Mouse (Mus musculus) adrenal gland, adult 18-20 months (tissue): Measurements from ENCODE around the gene Nck2. TPM values are rescaled to one million over a fixed set of nuclear protein-coding genes. Genes with fewer than 3 reads are reported as not detected.

Experiments
- DNase-seq, 2 experiments: peaks; one replicate each; pipeline ENCODE4 v3.0.0; 2021 to 2022; ENCODE audit warnings: low spot score in 2 of 2
- total RNA-seq, 2 experiments: library from RNA; stranded (reverse); gene quantifications; 1 replicate in 1 of 2; 2 replicates in 1 of 2; pipeline ENCODE4 v1.2.3; 2021

The Nck2 gene
- total RNA-seq, 2 experiments from 2014 or later: 28.6 to 30.8 TPM

GRCm38 (mm10) chr1:43562002-43562666, 117.8 kb downstream of the Nck2 start:
- no peak for DNase-seq

- no peak for DNase-seq
Measured at GRCm38 (mm10) chr1:43565260-43565659, 120.9 kb downstream of the Nck2 start.

- DNase-seq: no peak
Measured at GRCm38 (mm10) chr1:43566677-43567377, 122.4 kb downstream of the Nck2 start.

- no peak for DNase-seq
Measured at GRCm38 (mm10) chr1:43568824-43569223, 124.4 kb downstream of the Nck2 start.

- DNase-seq: no peak
Measured at GRCm38 (mm10) chr1:43571105-43571504, 126.7 kb downstream of the Nck2 start.

GRCm38 (mm10) chr1:43574793-43575304, 130.5 kb downstream of the Nck2 start:
- DNase-seq: no peak

- DNase-seq: no peak
Measured at GRCm38 (mm10) chr1:43577371-43577770, 133.0 kb downstream of the Nck2 start.

- DNase-seq: no peak
Measured at GRCm38 (mm10) chr1:43583564-43583963, 139.2 kb downstream of the Nck2 start.

- no peak for DNase-seq
Measured at GRCm38 (mm10) chr1:43589001-43589400, 144.6 kb downstream of the Nck2 start.

GRCm38 (mm10) chr1:43589910-43590309, 145.5 kb downstream of the Nck2 start:
- no peak for DNase-seq

GRCm38 (mm10) chr1:43590727-43591126, 146.3 kb downstream of the Nck2 start:
- DNase-seq: no peak

GRCm38 (mm10) chr1:43593069-43593468, 148.7 kb downstream of the Nck2 start:
- DNase-seq: no peak

GRCm38 (mm10) chr1:43594738-43595137, 150.4 kb downstream of the Nck2 start:
- DNase-seq: no peak

- DNase-seq: no peak
Measured at GRCm38 (mm10) chr1:43597731-43598130, 153.4 kb downstream of the Nck2 start.

GRCm38 (mm10) chr1:43599483-43599882, 155.1 kb downstream of the Nck2 start:
- no peak for DNase-seq

- no peak for DNase-seq
Measured at GRCm38 (mm10) chr1:43601054-43601453, 156.7 kb downstream of the Nck2 start.

GRCm38 (mm10) chr1:43615948-43616347, 171.6 kb downstream of the Nck2 start:
- DNase-seq: no peak

Other genes starting within 250 kb of the Nck2 start
- gene Fhl2, start 247.6 kb upstream of the Nck2 start, total RNA-seq: 10 to 100 TPM; 20.8 to 31.8 TPM